Mouse (Mus musculus) liver, embryonic 16.5 days (tissue): ENCODE data around the gene Dixdc1. TPM values are rescaled to one million over a fixed set of nuclear protein-coding genes. Genes with fewer than 3 reads are reported as not detected.

ENCODE experiments used
- ATAC-seq: fragments of 200-750 bp; cut with Nextera tagmentation; 2 replicates; pipeline ENCODE4 v1.8.0; 2017; ENCODE audit warnings: low read depth, mild to moderate bottlenecking, moderate number of reproducible peaks, moderate library complexity
- H3K27ac ChIP-seq: fragments of 300-500 bp; sonication (generic); 2 replicates; pipeline ENCODE4 v1.5.1; 2014; ENCODE audit warnings: mild to moderate bottlenecking, low read length
- H3K27me3 ChIP-seq: fragments of 300-500 bp; sonication (generic); 2 replicates; pipeline ENCODE4 v1.6.1; 2014; ENCODE audit warnings: low read depth, low read length, mixed read lengths; ENCODE audit not compliant: control insufficient read depth, insufficient read depth
- H3K36me3 ChIP-seq: fragments of 300-500 bp; sonication (generic); 2 replicates; pipeline ENCODE4 v1.6.1; 2014; ENCODE audit warnings: mild to moderate bottlenecking; ENCODE audit not compliant: control insufficient read depth, insufficient read depth
- H3K4me1 ChIP-seq: fragments of 300-500 bp; sonication (generic); 2 replicates; pipeline ENCODE4 v1.6.1; 2014; ENCODE audit warnings: low read depth, low read length, mixed read lengths; ENCODE audit not compliant: control insufficient read depth
- H3K4me2 ChIP-seq: fragments of 300-500 bp; sonication (generic); 2 replicates; pipeline ENCODE4 v1.6.1; 2014; ENCODE audit warnings: low read depth, low read length, mixed read lengths
- H3K4me3 ChIP-seq: fragments of 300-500 bp; sonication (generic); 2 replicates; pipeline ENCODE4 v1.5.1; 2014; ENCODE audit warnings: low read depth, mild to moderate bottlenecking, low read length
- H3K9ac ChIP-seq: fragments of 300-500 bp; sonication (generic); 2 replicates; pipeline ENCODE4 v1.6.1; 2014; ENCODE audit warnings: low read depth, low read length
- H3K9me3 ChIP-seq: fragments of 300-500 bp; sonication (generic); replicated peaks from 2 replicates; pipeline ENCODE4 v1.6.1; 2016; ENCODE audit warnings: low read length; ENCODE audit not compliant: control insufficient read depth
- WGBS: fragments of 180-500 bp; shearing (Covaris S2); extraction: QIAGEN DNeasy Blood & Tissue Kit; methylation state at CpG from one replicate; pipeline ENCODE4 v1.1.7; 2014; ENCODE audit not compliant: insufficient replicate concordance; 5-methylcytosine and 5-hydroxymethylcytosine counted together
- polyA plus RNA-seq: library from polyadenylated mRNA; unstranded; fragments of >200 nt; fragmentation: Nextera tagmentation; extraction: Ambion mirVana; gene quantifications from 2 replicates; pipeline ENCODE4 v1.2.1, GENCODE M21; 2015

Gene Dixdc1
- polyA plus RNA-seq, 1 experiment from 2014 or later, result 2.7 TPM

- Histone ChIP-seq H3K4me2 (no peak overlapping the region), H3K9me3 (no peaks in the 10 kb centered on the region), H3K36me3 (no peaks in the 10 kb centered on the region), H3K27me3 (peaks cover 17% of the 10 kb centered on the region), H3K4me1 (no peaks in the 10 kb centered on the region), H3K9ac (no peak overlapping the region), H3K4me3 (no peak overlapping the region), H3K27ac (no peak overlapping the region)
- 25% methylated on average over 4 of the region's 4 CpGs for WGBS
- ATAC-seq, result no peak
Observed at GRCm38 (mm10) chr9:50729600-50729999, 9.7 kb downstream of the Dixdc1 start.

- Histone ChIP-seq H3K4me2 (peak overlapping the region; percentile 69), H3K4me3 (peak overlapping the region; percentile 57), H3K36me3 (no peaks in the 10 kb centered on the region), H3K4me1 (no peaks in the 10 kb centered on the region), H3K27ac (no peak overlapping the region), H3K9ac (peak overlapping the region; percentile 28; the same call in 1 of the 2 replicates), H3K9me3 (no peaks in the 10 kb centered on the region), H3K27me3 (peaks cover 17% of the 10 kb centered on the region)
- WGBS, result under 1% methylated on average over 45 of the region's 45 CpGs
- peak; percentile 55 for ATAC-seq
Observed at GRCm38 (mm10) chr9:50727925-50728651, 11.2 kb downstream of the Dixdc1 start.

DNA sequence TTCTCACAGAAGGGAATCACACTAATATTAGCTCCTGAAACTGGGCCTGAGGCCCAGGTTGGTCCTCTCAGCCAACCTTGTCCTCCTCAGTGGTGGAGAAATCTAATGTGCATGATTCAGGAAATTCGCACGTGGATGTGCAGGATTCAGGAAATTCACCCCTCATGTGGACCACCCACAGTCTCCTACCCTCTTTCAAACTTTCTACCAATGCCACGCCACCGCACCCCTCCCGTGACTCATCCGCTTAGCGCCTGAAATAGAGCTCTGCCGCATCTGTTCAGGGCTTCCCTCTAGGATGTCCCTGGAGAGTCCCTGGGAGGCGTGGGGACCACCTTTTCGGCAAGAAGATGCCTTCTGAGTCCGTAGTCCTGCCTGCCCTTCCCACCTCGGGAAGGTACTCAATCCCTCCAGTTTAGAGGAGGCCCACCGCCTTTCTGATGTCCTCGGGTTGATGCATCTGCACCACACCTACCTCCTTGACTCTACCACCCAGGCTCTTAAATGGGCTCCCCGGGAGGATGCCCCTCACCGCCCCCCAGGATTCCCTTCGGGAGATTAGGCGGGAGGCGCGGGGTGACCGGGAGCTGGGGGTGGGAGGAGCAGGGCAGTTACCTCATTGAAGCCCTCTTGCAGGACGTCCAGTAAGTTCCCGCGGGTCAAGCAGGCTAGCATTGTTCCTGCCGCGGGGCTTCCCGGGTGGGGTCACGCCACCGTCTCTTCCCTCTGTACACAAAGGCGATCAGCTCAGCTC lies 12.0 kb downstream of the Dixdc1 start:
- Histone ChIP-seq H3K36me3 (no peaks in the 10 kb centered on the region), H3K27ac (no peak overlapping the region), H3K4me3 (peak overlapping the region; percentile 57), H3K27me3 (peaks cover 17% of the 10 kb centered on the region), H3K9ac (peak overlapping the region; percentile 28; the same call in 1 of the 2 replicates), H3K4me1 (no peaks in the 10 kb centered on the region), H3K4me2 (peak overlapping the region; percentile 69), H3K9me3 (no peaks in the 10 kb centered on the region)
- WGBS, result 13% methylated on average over 30 of the region's 30 CpGs
- ATAC-seq, result no peak

GRCm38 (mm10) chr9:50725921-50726590 lies 13.3 kb downstream of the Dixdc1 start:
- H3K27ac ChIP-seq, result no peak overlapping the region
- H3K27me3 ChIP-seq, result peaks cover 17% of the 10 kb centered on the region
- no peak overlapping the region for H3K9ac ChIP-seq
- no peak overlapping the region for H3K4me2 ChIP-seq
- ATAC-seq, result no peak
- H3K9me3 ChIP-seq, result no peaks in the 10 kb centered on the region
- 65% methylated on average over 8 of the region's 8 CpGs for WGBS
- H3K36me3 ChIP-seq, result no peaks in the 10 kb centered on the region
- no peak overlapping the region for H3K4me3 ChIP-seq
- H3K4me1 ChIP-seq, result no peaks in the 10 kb centered on the region

DNA sequence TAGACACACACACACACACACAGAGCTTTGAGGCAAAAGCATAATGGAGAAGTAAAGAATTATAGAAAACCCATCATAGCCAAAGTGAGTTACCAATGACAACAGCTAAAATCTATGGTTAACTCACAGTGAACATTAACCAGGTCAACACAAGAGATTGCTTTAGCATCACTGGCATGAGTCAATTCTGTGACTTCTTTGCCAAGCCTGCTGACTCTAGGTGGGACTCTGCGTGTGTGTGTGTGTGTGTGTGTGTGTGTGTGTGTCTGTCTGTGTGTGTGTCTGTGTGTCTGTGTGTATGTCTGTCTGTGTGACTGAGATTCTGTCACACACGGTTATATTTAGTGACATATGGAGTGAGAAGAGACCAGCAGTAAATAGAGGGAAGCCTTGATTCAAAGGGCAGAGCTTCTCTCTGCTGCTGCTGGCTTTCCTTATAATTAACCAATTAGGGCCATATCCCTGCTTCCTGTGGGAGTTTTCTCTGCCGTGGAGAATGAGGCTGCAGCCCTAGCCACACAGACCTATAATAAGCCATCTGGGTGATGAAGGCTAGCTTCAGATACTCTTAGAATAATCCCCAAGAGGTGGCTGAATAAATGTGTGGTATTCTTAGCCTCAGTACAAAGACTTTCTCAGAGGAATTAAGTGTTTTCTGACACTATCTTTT lies 14.5 kb downstream of the Dixdc1 start:
- Histone ChIP-seq H3K9me3 (no peaks in the 10 kb centered on the region), H3K9ac (no peak overlapping the region), H3K27me3 (peaks cover 17% of the 10 kb centered on the region), H3K36me3 (no peaks in the 10 kb centered on the region), H3K4me1 (no peaks in the 10 kb centered on the region), H3K4me3 (no peak overlapping the region), H3K27ac (no peak overlapping the region), H3K4me2 (no peak overlapping the region)
- ATAC-seq, result no peak
- WGBS, result 47% methylated on average over 3 of the region's 3 CpGs

DNA sequence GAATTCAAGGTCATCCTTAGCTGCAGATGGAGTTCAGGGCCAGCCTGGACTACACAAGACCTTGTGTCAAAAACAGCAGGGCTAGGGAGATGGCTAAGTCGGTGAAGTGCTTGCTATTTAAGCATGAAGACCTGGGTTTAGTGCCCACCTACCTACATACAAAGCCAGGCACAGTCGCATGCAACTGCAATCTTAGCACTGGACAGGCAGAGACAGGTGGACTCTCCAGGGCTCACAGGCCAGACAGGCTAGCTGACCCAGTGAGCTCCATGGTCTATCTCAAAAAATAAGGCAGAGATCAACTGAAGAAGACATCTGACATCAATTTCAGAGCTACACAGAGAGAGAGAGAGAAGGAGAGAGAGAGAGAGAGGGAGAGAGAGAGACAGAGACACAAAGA lies 15.2 kb downstream of the Dixdc1 start:
- Histone ChIP-seq H3K9ac (no peak overlapping the region), H3K4me3 (no peak overlapping the region), H3K4me1 (no peaks in the 10 kb centered on the region), H3K4me2 (no peak overlapping the region), H3K27me3 (peaks cover 17% of the 10 kb centered on the region), H3K36me3 (no peaks in the 10 kb centered on the region), H3K9me3 (no peaks in the 10 kb centered on the region), H3K27ac (no peak overlapping the region)
- ATAC-seq, result no peak
- WGBS, result 57% methylated on average over 2 of the region's 2 CpGs

- ATAC-seq, result no peak
- H3K4me2 ChIP-seq, result no peak overlapping the region
Observed at GRCm38 (mm10) chr9:50723406-50723805, 15.9 kb downstream of the Dixdc1 start.

DNA sequence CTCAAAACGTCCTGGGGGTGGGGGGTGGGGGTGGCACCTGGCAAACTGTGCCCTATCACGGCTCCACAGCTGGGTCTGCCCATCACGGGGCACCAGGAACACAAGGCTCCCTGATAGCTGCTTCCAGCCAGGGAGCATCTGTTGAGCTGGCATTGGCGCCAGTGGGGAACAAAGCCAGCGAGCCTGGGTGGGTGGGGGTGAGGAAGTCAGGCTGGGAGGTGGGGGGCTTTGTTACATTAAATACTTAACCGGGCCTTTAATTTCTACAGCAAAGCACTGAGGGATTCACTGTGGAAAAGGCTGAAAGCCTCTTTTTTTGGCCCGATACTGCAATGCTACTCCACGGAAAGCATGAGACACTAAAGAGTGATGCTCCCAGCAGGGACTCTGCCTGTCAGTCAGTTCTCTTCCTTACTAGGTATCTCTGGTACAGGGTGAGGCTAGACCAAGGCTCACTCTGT lies 16.8 kb downstream of the Dixdc1 start:
- WGBS, result 43% methylated on average over 8 of the region's 8 CpGs
- Histone ChIP-seq H3K4me3 (no peak overlapping the region), H3K4me2 (no peak overlapping the region), H3K9ac (no peak overlapping the region), H3K27me3 (peaks cover 8% of the 10 kb centered on the region), H3K27ac (no peak overlapping the region), H3K9me3 (no peaks in the 10 kb centered on the region), H3K4me1 (no peaks in the 10 kb centered on the region), H3K36me3 (no peaks in the 10 kb centered on the region)
- no peak for ATAC-seq

More at GRCm38 (mm10) chr9:50723406-50723805, 15.9 kb downstream of the Dixdc1 start:
- peaks cover 17% of the 10 kb centered on the region for H3K27me3 ChIP-seq
- no peak overlapping the region for H3K4me3 ChIP-seq
- H3K9me3 ChIP-seq, result no peaks in the 10 kb centered on the region
- no peak overlapping the region for H3K27ac ChIP-seq
- no peak overlapping the region for H3K9ac ChIP-seq
- no peaks in the 10 kb centered on the region for H3K36me3 ChIP-seq
- WGBS, result 53% methylated on average over 7 of the region's 7 CpGs
- H3K4me1 ChIP-seq, result no peaks in the 10 kb centered on the region
